Mouse (Mus musculus): ENCODE measurements at regions not wholly inside any gene's neighbourhood (a gene's known extent, or its start where the extent isn't known, plus 50 kb on each side); places are given as distances from the start of the nearest gene placed in this dataset.

DNA sequence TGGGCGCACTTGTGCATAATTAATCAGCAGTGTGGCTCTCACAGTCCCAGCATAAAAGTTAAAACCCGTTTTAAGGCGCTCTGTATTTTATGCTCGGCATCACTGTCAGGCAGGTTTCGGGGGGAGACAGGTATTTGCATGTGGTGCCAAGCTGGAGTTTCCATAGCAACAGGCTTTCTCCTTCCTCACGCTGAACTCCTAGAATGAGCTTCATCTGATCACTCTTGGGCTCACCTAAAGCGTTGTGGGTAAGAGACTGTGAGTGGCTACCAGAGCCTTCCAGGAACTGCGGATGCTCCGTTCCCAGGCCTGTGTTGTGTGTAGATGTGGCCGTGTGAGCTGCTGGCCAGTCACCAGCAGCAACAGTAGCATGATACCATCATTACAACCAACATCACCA is 161.5 kb downstream of the Ajap1 start:
- H3K4me3 ChIP-seq (ENCODE audit: low read depth, low read length), result no peak overlapping the region
- no peak overlapping the region for H3K9ac ChIP-seq (ENCODE audit: low read depth, low read length)
- no peak overlapping the region for H3K4me2 ChIP-seq
- no peaks in the 10 kb centered on the region for H3K36me3 ChIP-seq (ENCODE audit: control insufficient read depth, insufficient read depth, low read length)
- peaks cover 7% of the 10 kb centered on the region for H3K4me1 ChIP-seq (replicated peaks; ENCODE audit: control insufficient read depth, insufficient read depth, low read length)
- H3K27ac ChIP-seq (ENCODE audit: low read depth, low read length), result no peak overlapping the region
- no peak for ATAC-seq (replicated peaks; ENCODE audit: low FRiP score)
- no peaks in the 10 kb centered on the region for H3K9me3 ChIP-seq (ENCODE audit: control insufficient read depth, low read length)
- WGBS, result 86% methylated on average over 10 of the region's 10 CpGs
- no peaks in the 10 kb centered on the region for H3K27me3 ChIP-seq (replicated peaks; ENCODE audit: control insufficient read depth, insufficient read depth, low read length)
- no peak for DNase-seq (ENCODE audit: low spot score)

GRCm38 (mm10) chr4:153320602-153321001 is 162.0 kb downstream of the Ajap1 start:
- Histone ChIP-seq H3K36me3 (ENCODE audit: control insufficient read depth, insufficient read depth, low read length) (no peaks in the 10 kb centered on the region), H3K4me2 (no peak overlapping the region), H3K4me3 (ENCODE audit: low read depth, low read length) (no peak overlapping the region), H3K9me3 (ENCODE audit: control insufficient read depth, low read length) (no peaks in the 10 kb centered on the region; the same call in 1 of the 2 replicates), H3K27me3 (replicated peaks; ENCODE audit: control insufficient read depth, insufficient read depth, low read length) (no peaks in the 10 kb centered on the region), H3K4me1 (replicated peaks; ENCODE audit: control insufficient read depth, insufficient read depth, low read length) (peaks cover 7% of the 10 kb centered on the region), H3K9ac (ENCODE audit: low read depth, low read length) (no peak overlapping the region), H3K27ac (ENCODE audit: low read depth, low read length) (no peak overlapping the region)
- DNase-seq (ENCODE audit: low spot score), result no peak
- no peak for ATAC-seq (replicated peaks; ENCODE audit: low FRiP score)
- WGBS, result 77% methylated on average over 9 of the region's 9 CpGs

DNA sequence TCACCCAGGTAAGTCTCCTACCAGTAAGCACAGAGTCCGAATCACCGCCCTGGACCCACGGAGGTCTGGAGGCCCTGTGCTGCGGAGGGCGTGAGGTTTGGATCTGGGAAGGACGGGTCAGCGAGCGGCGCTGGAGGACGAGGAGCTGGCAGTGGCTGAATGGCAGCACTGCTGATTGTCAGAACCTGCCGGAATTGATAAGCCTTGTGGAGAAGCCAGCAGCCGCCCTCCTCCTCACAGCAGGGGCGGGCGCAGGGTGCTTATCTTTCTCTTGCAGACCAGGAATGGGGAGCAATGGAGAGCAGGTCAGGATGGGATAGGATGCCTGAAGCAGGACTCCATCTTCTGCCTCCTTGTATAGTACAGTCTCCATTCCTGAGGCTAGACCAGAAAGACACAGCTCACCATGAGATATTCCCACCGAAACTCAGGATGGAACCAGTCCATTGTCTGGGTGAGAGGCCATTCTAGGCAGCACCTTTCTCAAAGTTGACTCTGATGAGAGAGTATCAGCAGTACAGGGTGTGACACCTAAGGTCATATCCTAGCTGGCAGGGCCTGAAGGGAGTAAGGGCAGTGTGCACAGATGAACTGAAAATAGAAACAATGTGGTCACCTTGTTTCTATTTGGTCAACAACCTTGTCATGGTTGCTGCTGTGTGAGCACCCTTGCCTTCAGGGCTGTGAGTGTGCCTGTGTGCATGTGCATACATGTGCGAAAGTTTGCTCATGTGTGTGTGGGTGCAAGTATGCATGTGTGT is 165.5 kb downstream of the Ajap1 start:
- Histone ChIP-seq H3K27ac (ENCODE audit: low read depth, low read length) (peak overlapping the region; percentile 85), H3K4me2 (peak overlapping the region; percentile 57), H3K4me1 (replicated peaks; ENCODE audit: control insufficient read depth, insufficient read depth, low read length) (peaks cover 7% of the 10 kb centered on the region), H3K4me3 (ENCODE audit: low read depth, low read length) (peak overlapping the region; percentile 39), H3K9me3 (ENCODE audit: control insufficient read depth, low read length) (no peaks in the 10 kb centered on the region; the same call in 1 of the 2 replicates), H3K36me3 (ENCODE audit: control insufficient read depth, insufficient read depth, low read length) (no peaks in the 10 kb centered on the region), H3K9ac (ENCODE audit: low read depth, low read length) (peak overlapping the region; percentile 60; the same call in 1 of the 2 replicates), H3K27me3 (replicated peaks; ENCODE audit: control insufficient read depth, insufficient read depth, low read length) (no peaks in the 10 kb centered on the region)
- WGBS, result 33% methylated on average over 16 of the region's 16 CpGs
- ATAC-seq (replicated peaks; ENCODE audit: low FRiP score) (peak; percentile 96), DNase-seq (ENCODE audit: low spot score) (peak; percentile 64)

- Histone ChIP-seq H3K4me1 (replicated peaks; ENCODE audit: control insufficient read depth, insufficient read depth, low read length) (peaks cover 7% of the 10 kb centered on the region), H3K4me3 (ENCODE audit: low read depth, low read length) (peak overlapping the region; percentile 39)
These were observed 166.1 kb downstream of the Ajap1 start for GRCm38 (mm10) chr4:153316519-153316918.

GRCm38 (mm10) chr4:153313961-153314360 is 168.7 kb downstream of the Ajap1 start:
- Histone ChIP-seq H3K9me3 (ENCODE audit: control insufficient read depth, low read length) (no peaks in the 10 kb centered on the region; the same call in 1 of the 2 replicates), H3K4me3 (ENCODE audit: low read depth, low read length) (no peak overlapping the region), H3K27ac (ENCODE audit: low read depth, low read length) (no peak overlapping the region), H3K4me2 (no peak overlapping the region), H3K36me3 (ENCODE audit: control insufficient read depth, insufficient read depth, low read length) (no peaks in the 10 kb centered on the region), H3K27me3 (replicated peaks; ENCODE audit: control insufficient read depth, insufficient read depth, low read length) (no peaks in the 10 kb centered on the region), H3K9ac (ENCODE audit: low read depth, low read length) (no peak overlapping the region), H3K4me1 (replicated peaks; ENCODE audit: control insufficient read depth, insufficient read depth, low read length) (peaks cover 22% of the 10 kb centered on the region)
- ATAC-seq (replicated peaks; ENCODE audit: low FRiP score), result no peak
- no peak for DNase-seq (ENCODE audit: low spot score)
- 88% methylated on average over 12 of the region's 12 CpGs for WGBS

More at GRCm38 (mm10) chr4:153316519-153316918, 166.1 kb downstream of the Ajap1 start:
- Histone ChIP-seq H3K27me3 (replicated peaks; ENCODE audit: control insufficient read depth, insufficient read depth, low read length) (no peaks in the 10 kb centered on the region), H3K9ac (ENCODE audit: low read depth, low read length) (peak overlapping the region; percentile 60; the same call in 1 of the 2 replicates), H3K27ac (ENCODE audit: low read depth, low read length) (peak overlapping the region; percentile 85), H3K9me3 (ENCODE audit: control insufficient read depth, low read length) (no peaks in the 10 kb centered on the region; the same call in 1 of the 2 replicates), H3K36me3 (ENCODE audit: control insufficient read depth, insufficient read depth, low read length) (no peaks in the 10 kb centered on the region), H3K4me2 (peak overlapping the region; percentile 57)
- 55% methylated on average over 4 of the region's 4 CpGs for WGBS
- DNase-seq (ENCODE audit: low spot score) (no peak), ATAC-seq (replicated peaks; ENCODE audit: low FRiP score) (peak; percentile 54; the same call in 1 of the 2 replicates)

- no peaks in the 10 kb centered on the region; the same call in 1 of the 2 replicates for H3K9me3 ChIP-seq (ENCODE audit: control insufficient read depth, low read length)
- H3K4me1 ChIP-seq (replicated peaks; ENCODE audit: control insufficient read depth, insufficient read depth, low read length), result peaks cover 20% of the 10 kb centered on the region
- no peak overlapping the region for H3K27ac ChIP-seq (ENCODE audit: low read depth, low read length)
- H3K4me2 ChIP-seq, result no peak overlapping the region
- DNase-seq (ENCODE audit: low spot score) (no peak), ATAC-seq (replicated peaks; ENCODE audit: low FRiP score) (no peak)
- H3K36me3 ChIP-seq (ENCODE audit: control insufficient read depth, insufficient read depth, low read length), result no peaks in the 10 kb centered on the region
- H3K27me3 ChIP-seq (replicated peaks; ENCODE audit: control insufficient read depth, insufficient read depth, low read length), result no peaks in the 10 kb centered on the region
- WGBS, result 58% methylated on average over 5 of the region's 5 CpGs
- H3K9ac ChIP-seq (ENCODE audit: low read depth, low read length), result no peak overlapping the region
- H3K4me3 ChIP-seq (ENCODE audit: low read depth, low read length), result no peak overlapping the region
These were observed 171.0 kb downstream of the Ajap1 start for GRCm38 (mm10) chr4:153311574-153311973.

DNA sequence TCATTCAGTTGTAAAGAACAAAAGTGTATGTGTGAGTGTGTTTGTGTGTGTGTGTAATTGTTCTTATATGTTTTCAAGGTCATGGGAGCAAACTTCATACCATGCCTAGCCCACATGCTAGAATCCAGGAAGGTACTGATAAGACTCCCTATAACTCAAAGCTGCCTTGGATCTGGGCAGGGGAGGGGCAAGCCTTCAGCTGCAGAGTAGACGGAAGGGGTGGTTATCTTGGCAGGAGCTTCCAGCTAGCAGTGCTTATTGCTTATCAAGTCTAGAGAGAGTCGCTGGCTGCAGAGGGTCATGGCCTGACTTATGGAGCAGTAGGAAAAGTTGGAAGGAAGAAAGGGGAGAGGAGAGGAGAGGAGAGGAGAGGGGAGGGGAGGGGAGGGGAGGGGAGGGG is 172.0 kb downstream of the Ajap1 start:
- 0 out of 2 replicates have a peak overlapping the region, but pooled peaks have one; percentile 36 for H3K27ac ChIP-seq (ENCODE audit: low read depth, low read length)
- 20% methylated on average over 2 of the region's 2 CpGs for WGBS
- H3K4me2 ChIP-seq, result no peak overlapping the region
- ATAC-seq (replicated peaks; ENCODE audit: low FRiP score), result peak; percentile 92
- no peaks in the 10 kb centered on the region for H3K27me3 ChIP-seq (replicated peaks; ENCODE audit: control insufficient read depth, insufficient read depth, low read length)
- no peak for DNase-seq (ENCODE audit: low spot score)
- peaks cover 19% of the 10 kb centered on the region for H3K4me1 ChIP-seq (replicated peaks; ENCODE audit: control insufficient read depth, insufficient read depth, low read length)
- no peaks in the 10 kb centered on the region for H3K36me3 ChIP-seq (ENCODE audit: control insufficient read depth, insufficient read depth, low read length)
- no peaks in the 10 kb centered on the region; the same call in 1 of the 2 replicates for H3K9me3 ChIP-seq (ENCODE audit: control insufficient read depth, low read length)
- no peak overlapping the region for H3K9ac ChIP-seq (ENCODE audit: low read depth, low read length)
- H3K4me3 ChIP-seq (ENCODE audit: low read depth, low read length), result no peak overlapping the region

GRCm38 (mm10) chr4:153303521-153303920 is 179.1 kb downstream of the Ajap1 start:
- Histone ChIP-seq H3K36me3 (ENCODE audit: control insufficient read depth, insufficient read depth, low read length) (no peaks in the 10 kb centered on the region), H3K9me3 (ENCODE audit: control insufficient read depth, low read length) (no peaks in the 10 kb centered on the region), H3K27me3 (replicated peaks; ENCODE audit: control insufficient read depth, insufficient read depth, low read length) (no peaks in the 10 kb centered on the region), H3K27ac (ENCODE audit: low read depth, low read length) (no peak overlapping the region), H3K4me3 (ENCODE audit: low read depth, low read length) (no peak overlapping the region), H3K9ac (ENCODE audit: low read depth, low read length) (no peak overlapping the region), H3K4me2 (no peak overlapping the region), H3K4me1 (replicated peaks; ENCODE audit: control insufficient read depth, insufficient read depth, low read length) (no peaks in the 10 kb centered on the region)
- 79% methylated on average over 5 of the region's 5 CpGs for WGBS
- DNase-seq (ENCODE audit: low spot score), result no peak
- ATAC-seq (replicated peaks; ENCODE audit: low FRiP score), result no peak

GRCm38 (mm10) chr4:153302855-153303254 is 179.8 kb downstream of the Ajap1 start:
- DNase-seq (ENCODE audit: low spot score) (no peak), ATAC-seq (replicated peaks; ENCODE audit: low FRiP score) (no peak)
- Histone ChIP-seq H3K4me2 (no peak overlapping the region), H3K4me1 (replicated peaks; ENCODE audit: control insufficient read depth, insufficient read depth, low read length) (no peaks in the 10 kb centered on the region), H3K27ac (ENCODE audit: low read depth, low read length) (no peak overlapping the region), H3K36me3 (ENCODE audit: control insufficient read depth, insufficient read depth, low read length) (no peaks in the 10 kb centered on the region), H3K27me3 (replicated peaks; ENCODE audit: control insufficient read depth, insufficient read depth, low read length) (no peaks in the 10 kb centered on the region), H3K9me3 (ENCODE audit: control insufficient read depth, low read length) (no peaks in the 10 kb centered on the region), H3K9ac (ENCODE audit: low read depth, low read length) (no peak overlapping the region), H3K4me3 (ENCODE audit: low read depth, low read length) (no peak overlapping the region)
- 80% methylated on average over 4 of the region's 4 CpGs for WGBS
